Mouse (Mus musculus): ENCODE data around the gene Ttc38.
"Not testable (repeated sequence)": the region's sequence is repeated elsewhere in the genome, so short reads cannot be mapped to it uniquely, and the experiment has no call there.

Ttc38 gene

GRCm38 (mm10) chr15:85822011-85822359 lies 10.1 kb upstream of the Ttc38 start:
- DNase-seq (ENCODE audit: low spot score), result no peak

- no peak for DNase-seq (ENCODE audit: low spot score)
Observed at GRCm38 (mm10) chr15:85826676-85827075, 5.4 kb upstream of the Ttc38 start.

- DNase-seq (ENCODE audit: low spot score), result no peak
Observed at GRCm38 (mm10) chr15:85828071-85828470, 4.0 kb upstream of the Ttc38 start.

GRCm38 (mm10) chr15:85829470-85829869 lies 2.6 kb upstream of the Ttc38 start:
- DNase-seq (ENCODE audit: low spot score), result no peak

GRCm38 (mm10) chr15:85832599-85832998 lies 493 bp downstream of the Ttc38 start:
- no peak for DNase-seq (ENCODE audit: low spot score)

GRCm38 (mm10) chr15:85835335-85835734 lies 3.2 kb downstream of the Ttc38 start:
- no peak for DNase-seq (ENCODE audit: low spot score)

- DNase-seq (ENCODE audit: low spot score), result no peak
Observed at GRCm38 (mm10) chr15:85836887-85837286, 4.8 kb downstream of the Ttc38 start.

GRCm38 (mm10) chr15:85840983-85841382 lies 8.9 kb downstream of the Ttc38 start:
- no peak for DNase-seq (ENCODE audit: low spot score)

GRCm38 (mm10) chr15:85841796-85842360 lies 9.8 kb downstream of the Ttc38 start:
- no peak for DNase-seq (ENCODE audit: low spot score)

GRCm38 (mm10) chr15:85845071-85845470 lies 13.0 kb downstream of the Ttc38 start:
- no peak for DNase-seq (ENCODE audit: low spot score)

- DNase-seq (ENCODE audit: low spot score), result no peak
Observed at GRCm38 (mm10) chr15:85851656-85852392, 19.7 kb downstream of the Ttc38 start.

GRCm38 (mm10) chr15:85858980-85859489 lies 26.9 kb downstream of the Ttc38 start:
- DNase-seq (ENCODE audit: low spot score), result no peak

- peak; percentile 89 for DNase-seq (ENCODE audit: low spot score)
Observed at GRCm38 (mm10) chr15:85859490-85860031, 27.5 kb downstream of the Ttc38 start, which contains the start of gene Gtse1. TSS of gene Gtse1 (plus strand) at chr15:85859745.

- not testable (repeated sequence) for DNase-seq (ENCODE audit: low spot score)
Observed at GRCm38 (mm10) chr15:85865913-85866312, 33.8 kb downstream of the Ttc38 start.

- DNase-seq (ENCODE audit: low spot score), result peak; percentile 55
Observed at GRCm38 (mm10) chr15:85867696-85868095, 35.6 kb downstream of the Ttc38 start.

- DNase-seq (ENCODE audit: low spot score), result no peak
Observed at GRCm38 (mm10) chr15:85877336-85877735, 45.2 kb downstream of the Ttc38 start.

GRCm38 (mm10) chr15:85878848-85879497 lies 46.9 kb downstream of the Ttc38 start, which contains the start of gene Trmu:
TSS of gene Trmu (plus strand) at chr15:85879312.
- DNase-seq (ENCODE audit: low spot score), result peak; percentile 89

- no peak for DNase-seq (ENCODE audit: low spot score)
Observed at GRCm38 (mm10) chr15:85879498-85879895, 47.4 kb downstream of the Ttc38 start.

- DNase-seq (ENCODE audit: low spot score), result no peak
Observed at GRCm38 (mm10) chr15:85885606-85886005, 53.5 kb downstream of the Ttc38 start.

- no peak for DNase-seq (ENCODE audit: low spot score)
Observed at GRCm38 (mm10) chr15:85889235-85889634, 57.1 kb downstream of the Ttc38 start.

- no peak for DNase-seq (ENCODE audit: low spot score)
Observed at GRCm38 (mm10) chr15:85891971-85892370, 59.9 kb downstream of the Ttc38 start.

- DNase-seq (ENCODE audit: low spot score), result no peak
Observed at GRCm38 (mm10) chr15:85892498-85893118, 60.5 kb downstream of the Ttc38 start.

All from ovary, postnatal 36 days (tissue).